Mouse (Mus musculus): ENCODE measurements around the gene Uap1l1. TPM values are rescaled to one million over a fixed set of nuclear protein-coding genes. Genes with fewer than 3 reads are reported as not detected.

The Uap1l1 gene
- polyA plus RNA-seq, 1 experiment: not detected

DNA sequence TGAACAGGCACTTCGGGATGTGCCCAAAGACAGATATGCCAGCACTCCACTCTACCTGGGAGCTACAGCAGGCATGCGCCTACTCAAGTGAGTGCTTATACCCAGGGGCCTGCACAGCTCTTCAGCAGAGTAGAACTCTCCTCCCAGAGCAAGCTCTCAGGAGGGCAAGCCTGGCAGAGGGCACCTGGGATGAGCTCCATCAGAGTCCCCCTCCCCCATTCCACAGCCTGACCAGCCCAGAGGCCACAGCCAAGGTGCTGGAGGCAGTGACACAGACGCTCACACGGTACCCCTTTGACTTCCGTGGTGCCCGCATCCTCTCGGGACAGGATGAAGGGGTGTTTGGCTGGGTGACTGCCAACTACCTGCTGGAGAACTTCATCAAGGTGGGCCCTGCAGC is 32.6 kb upstream of the Uap1l1 start:
- Histone ChIP-seq H3K4me3 (ENCODE audit: insufficient read depth, low read depth, low read length) (no peak overlapping the region), H3K4me1 (ENCODE audit: control insufficient read depth, insufficient read depth, low read length) (peaks cover 25% of the 10 kb centered on the region), H3K27ac (ENCODE audit: insufficient read depth, low read depth, low read length) (no peak overlapping the region)
- TF ChIP-seq CTCF (IDR thresholded peaks at IDR 0.05; ENCODE audit: insufficient read depth, low read depth, low read length) (no peak), POLR2A (IDR thresholded peaks at IDR 0.05; ENCODE audit: insufficient read depth, low read depth, low read length) (no peak)
- WGBS: 95% methylated on average over 7 of the region's 7 CpGs

DNA sequence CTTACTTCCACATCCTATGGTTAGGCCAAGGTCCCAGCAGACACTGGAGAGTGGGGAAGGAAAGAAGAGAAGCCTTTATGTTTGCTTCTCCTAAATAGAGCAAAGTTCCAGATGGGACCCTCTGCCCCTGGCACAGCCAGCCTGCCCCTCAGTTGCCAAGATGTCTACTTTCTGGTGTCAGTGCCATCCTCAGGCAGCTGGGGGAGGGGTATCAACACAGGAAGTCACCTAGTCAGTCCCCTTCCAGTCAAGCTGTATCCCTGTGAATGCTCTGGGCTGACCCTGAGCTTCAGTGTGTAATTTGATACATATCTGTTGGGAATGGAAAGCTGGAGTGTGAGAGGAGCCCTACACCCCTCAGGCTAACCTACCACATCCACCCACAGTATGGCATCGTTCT is 31.5 kb upstream of the Uap1l1 start:
- Histone ChIP-seq H3K27ac (ENCODE audit: insufficient read depth, low read depth, low read length) (no peak overlapping the region), H3K4me1 (ENCODE audit: control insufficient read depth, insufficient read depth, low read length) (peaks cover 21% of the 10 kb centered on the region), H3K4me3 (ENCODE audit: insufficient read depth, low read depth, low read length) (no peak overlapping the region)
- TF ChIP-seq POLR2A (IDR thresholded peaks at IDR 0.05; ENCODE audit: insufficient read depth, low read depth, low read length) (no peak), CTCF (IDR thresholded peaks at IDR 0.05; ENCODE audit: insufficient read depth, low read depth, low read length) (no peak)
- WGBS: 69% methylated on average over 1 of the region's 1 CpGs

DNA sequence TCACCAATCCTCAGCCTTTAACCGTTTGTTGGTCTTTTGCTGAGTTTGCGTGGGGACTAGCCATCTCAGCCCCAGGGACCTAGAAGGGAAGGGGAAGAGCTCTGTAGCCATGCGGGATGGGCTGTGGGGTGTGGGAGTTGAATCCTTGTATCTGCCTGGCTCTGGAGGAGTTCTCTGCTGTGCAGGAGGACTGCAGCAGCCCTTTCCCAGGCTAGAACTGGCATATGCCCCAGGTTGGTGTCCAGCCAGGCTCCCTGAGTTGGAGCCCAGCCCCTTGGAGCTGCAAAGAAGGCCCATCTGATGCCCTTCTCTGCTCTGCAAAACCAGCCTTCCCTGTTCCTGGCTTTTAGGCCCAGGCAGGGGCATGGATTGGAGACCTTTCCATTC is 31.1 kb upstream of the Uap1l1 start:
- Histone ChIP-seq H3K4me1 (ENCODE audit: control insufficient read depth, insufficient read depth, low read length) (peaks cover 21% of the 10 kb centered on the region), H3K4me3 (ENCODE audit: insufficient read depth, low read depth, low read length) (no peak overlapping the region), H3K27ac (ENCODE audit: insufficient read depth, low read depth, low read length) (no peak overlapping the region)
- TF ChIP-seq POLR2A (IDR thresholded peaks at IDR 0.05; ENCODE audit: insufficient read depth, low read depth, low read length) (no peak), CTCF (IDR thresholded peaks at IDR 0.05; ENCODE audit: insufficient read depth, low read depth, low read length) (no peak)
- 42% methylated on average over 3 of the region's 3 CpGs for WGBS

DNA sequence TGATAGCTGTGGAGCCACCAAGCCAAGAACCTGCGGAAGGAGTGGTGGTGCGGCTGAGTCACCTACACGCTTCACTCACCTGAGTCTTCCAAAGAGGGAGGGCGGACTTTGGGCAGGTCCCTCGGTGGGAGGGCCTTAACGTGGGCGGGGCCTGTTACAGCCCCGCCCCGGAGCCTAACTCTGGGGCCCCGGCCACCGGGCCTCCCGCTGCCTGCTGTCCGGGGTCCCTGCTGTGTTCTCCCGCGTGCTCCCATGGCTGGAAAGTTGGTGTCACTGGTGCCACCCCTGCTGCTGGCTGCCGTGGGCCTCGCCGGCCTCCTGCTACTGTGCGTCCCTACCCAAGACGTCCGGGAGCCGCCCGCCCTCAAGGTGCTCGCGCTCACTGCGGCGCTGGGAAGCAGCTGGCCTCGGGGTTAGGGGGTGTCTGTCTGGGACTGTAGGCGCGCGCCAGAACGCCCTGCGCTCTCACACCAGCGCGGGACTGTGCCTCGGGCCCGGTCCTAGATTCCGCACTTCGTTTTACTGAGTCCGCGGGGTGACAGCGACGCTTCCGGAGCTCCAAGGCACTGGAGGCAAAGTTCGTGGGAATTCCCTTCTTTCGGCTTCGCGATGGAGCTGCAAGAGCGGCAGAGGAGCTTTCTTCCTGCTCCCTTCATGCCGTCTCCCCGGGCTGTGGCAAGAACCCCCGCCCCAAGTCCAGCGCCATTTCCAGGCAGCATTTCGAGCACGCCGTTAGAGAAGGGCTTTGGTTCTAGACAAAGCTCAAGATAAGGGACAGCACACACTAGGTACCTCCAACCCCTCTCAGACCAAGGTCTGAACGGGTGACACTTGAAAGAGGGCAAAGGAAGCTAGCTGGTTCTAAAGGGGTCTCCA is 30.5 kb upstream of the Uap1l1 start, which contains the start of gene Entpd2:
Gene Entpd2, plus strand, starts transcription at position 154 of the 876 bp plus-strand sequence.
- H3K27ac ChIP-seq (ENCODE audit: insufficient read depth, low read depth, low read length): no peak within 1 kb of the TSS
- TF ChIP-seq POLR2A (IDR thresholded peaks at IDR 0.05; ENCODE audit: insufficient read depth, low read depth, low read length) (no peak), CTCF (IDR thresholded peaks at IDR 0.05; ENCODE audit: insufficient read depth, low read depth, low read length) (no peak)

DNA sequence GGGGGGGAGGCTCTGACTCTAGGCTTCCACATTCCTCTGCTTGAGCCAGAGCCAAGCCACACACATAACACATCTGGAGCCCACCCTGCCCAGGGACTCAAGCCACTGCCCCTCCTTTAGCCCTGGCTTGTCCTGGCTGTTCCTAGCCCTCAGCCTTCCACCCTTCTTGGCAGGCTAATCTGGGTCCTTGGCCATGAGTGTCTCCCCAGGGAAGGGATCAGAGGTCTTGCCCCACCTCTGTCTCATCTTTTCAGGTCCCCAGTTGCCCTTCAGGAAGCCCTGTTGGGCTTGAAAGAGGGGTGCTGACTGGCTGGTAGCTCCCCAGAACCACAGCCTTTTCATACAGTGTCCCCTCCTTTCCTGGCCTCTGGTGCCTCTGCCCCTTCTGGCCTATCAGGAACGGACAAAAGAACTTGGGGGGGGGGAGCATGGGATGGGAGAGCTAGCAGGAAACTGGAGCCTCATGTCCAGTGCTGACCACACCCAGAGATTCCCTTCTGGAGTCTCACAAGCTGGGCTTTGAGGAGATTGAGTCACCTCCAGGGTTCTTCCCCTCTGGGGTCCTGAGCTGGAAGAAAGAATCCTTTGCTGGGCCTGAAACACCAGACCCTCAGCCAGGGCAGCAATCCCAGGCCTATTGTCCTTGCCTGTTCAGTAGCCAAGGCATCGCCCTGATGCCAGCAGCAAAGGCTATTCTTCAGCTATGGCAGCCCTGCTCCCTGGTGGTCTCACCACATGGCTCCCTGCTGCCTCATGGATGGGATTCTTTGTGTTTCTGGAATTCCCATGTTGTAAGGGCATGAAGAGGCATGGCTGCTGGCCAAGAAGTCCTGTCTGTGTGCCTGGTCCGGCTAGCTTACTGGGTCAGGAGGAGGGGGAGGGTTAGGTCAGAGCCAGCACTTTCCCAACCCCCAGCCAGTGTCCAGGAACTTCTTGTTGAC is 29.1 kb upstream of the Uap1l1 start:
- Histone ChIP-seq H3K4me1 (ENCODE audit: control insufficient read depth, insufficient read depth, low read length) (peaks cover 17% of the 10 kb centered on the region), H3K27ac (ENCODE audit: insufficient read depth, low read depth, low read length) (no peak overlapping the region), H3K4me3 (ENCODE audit: insufficient read depth, low read depth, low read length) (no peak overlapping the region)
- 36% methylated on average over 3 of the region's 3 CpGs for WGBS
- TF ChIP-seq POLR2A (IDR thresholded peaks at IDR 0.05; ENCODE audit: insufficient read depth, low read depth, low read length) (no peak), CTCF (IDR thresholded peaks at IDR 0.05; ENCODE audit: insufficient read depth, low read depth, low read length) (no peak)

More for the DNA sequence above, 30.5 kb upstream of the Uap1l1 start, which contains the start of gene Entpd2:
- Histone ChIP-seq H3K4me1 (ENCODE audit: control insufficient read depth, insufficient read depth, low read length) (peaks cover 21% of the 10 kb centered on the region), H3K4me3 (ENCODE audit: insufficient read depth, low read depth, low read length) (peak within 1 kb of the TSS; percentile 44)
- WGBS: 3% methylated on average over 57 of the region's 57 CpGs

DNA sequence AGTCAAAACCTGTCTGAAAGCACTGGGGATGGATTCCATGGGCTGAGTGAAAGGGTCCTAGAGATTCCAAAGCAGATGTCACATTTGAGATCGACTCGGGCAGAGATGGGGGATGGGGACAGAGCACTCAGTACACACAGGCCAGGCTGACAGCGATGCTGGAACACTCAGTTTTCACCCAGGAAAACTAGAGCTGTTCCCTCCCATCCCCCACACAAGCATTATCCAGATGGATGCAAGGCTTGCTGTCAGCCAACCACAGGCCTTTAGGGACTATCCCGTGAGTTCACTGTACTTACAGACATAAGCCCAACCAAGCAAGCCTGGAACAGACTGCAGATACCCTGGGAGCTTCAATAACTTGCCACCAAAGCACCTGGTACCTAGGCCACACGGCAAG is 25.8 kb upstream of the Uap1l1 start:
- Histone ChIP-seq H3K4me1 (ENCODE audit: control insufficient read depth, insufficient read depth, low read length) (peaks cover 12% of the 10 kb centered on the region), H3K27ac (ENCODE audit: insufficient read depth, low read depth, low read length) (no peak overlapping the region), H3K4me3 (ENCODE audit: insufficient read depth, low read depth, low read length) (no peak overlapping the region)
- 85% methylated on average over 5 of the region's 5 CpGs for WGBS
- no peak for TF ChIP-seq POLR2A (IDR thresholded peaks at IDR 0.05; ENCODE audit: insufficient read depth, low read depth, low read length)
- TF ChIP-seq CTCF (IDR thresholded peaks at IDR 0.05; ENCODE audit: insufficient read depth, low read depth, low read length): no peak

DNA sequence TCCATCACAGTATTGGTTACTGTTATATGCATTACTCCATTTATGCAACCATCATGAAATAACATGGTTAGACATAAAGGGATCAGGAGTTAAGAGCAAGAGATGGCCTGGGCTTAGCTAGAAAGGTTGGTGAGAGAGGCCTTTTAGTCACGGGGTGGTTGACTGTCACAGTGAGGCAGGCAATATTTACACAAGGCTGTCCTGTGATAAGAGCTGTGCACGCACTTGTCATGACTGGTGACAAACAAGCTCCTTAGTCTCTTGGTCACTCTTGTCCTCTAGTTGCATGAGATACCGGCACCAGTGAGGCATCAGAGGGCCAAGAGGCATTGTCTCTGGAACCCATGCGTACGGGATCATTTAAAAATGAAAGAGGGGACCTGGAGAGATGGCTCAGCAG is 19.0 kb upstream of the Uap1l1 start:
- Histone ChIP-seq H3K27ac (ENCODE audit: insufficient read depth, low read depth, low read length) (no peak overlapping the region), H3K4me3 (ENCODE audit: insufficient read depth, low read depth, low read length) (no peak overlapping the region), H3K4me1 (ENCODE audit: control insufficient read depth, insufficient read depth, low read length) (no peaks in the 10 kb centered on the region)
- TF ChIP-seq CTCF (IDR thresholded peaks at IDR 0.05; ENCODE audit: insufficient read depth, low read depth, low read length): no peak
- TF ChIP-seq POLR2A (IDR thresholded peaks at IDR 0.05; ENCODE audit: insufficient read depth, low read depth, low read length): no peak
- 87% methylated on average over 5 of the region's 5 CpGs for WGBS

DNA sequence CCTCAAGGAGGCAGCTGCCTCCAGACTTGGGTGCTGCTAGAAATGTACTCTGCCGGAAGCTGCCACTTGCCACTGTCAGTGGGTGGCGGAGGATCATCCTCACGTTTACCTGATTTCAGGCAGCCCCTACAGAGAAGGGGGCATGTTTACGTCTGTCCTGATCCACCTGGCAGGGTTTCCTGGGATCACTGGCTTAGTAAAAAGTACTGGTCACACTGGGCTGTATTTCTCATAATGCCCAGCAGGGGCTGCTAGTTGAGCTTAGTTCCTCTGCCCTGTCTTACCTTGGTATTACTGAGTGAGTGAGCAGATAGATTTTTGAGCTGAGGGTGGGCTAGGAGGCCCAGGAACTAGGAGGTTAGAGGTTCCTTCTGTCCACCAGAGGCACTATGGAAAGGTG is 11.1 kb upstream of the Uap1l1 start:
- H3K27ac ChIP-seq (ENCODE audit: insufficient read depth, low read depth, low read length): no peak overlapping the region
- no peak overlapping the region for H3K4me3 ChIP-seq (ENCODE audit: insufficient read depth, low read depth, low read length)
- no peak for TF ChIP-seq CTCF (IDR thresholded peaks at IDR 0.05; ENCODE audit: insufficient read depth, low read depth, low read length)
- TF ChIP-seq POLR2A (IDR thresholded peaks at IDR 0.05; ENCODE audit: insufficient read depth, low read depth, low read length): no peak
- WGBS: 62% methylated on average over 4 of the region's 4 CpGs
- H3K4me1 ChIP-seq (ENCODE audit: control insufficient read depth, insufficient read depth, low read length): peaks cover 10% of the 10 kb centered on the region

Measured in olfactory bulb, adult 2 months (tissue).